Mouse (Mus musculus) right cerebral cortex, adult 18-20 months (tissue): Measurements from ENCODE around the gene Tcta.
A peak's percentile ranks its signal among the peaks of the same experiment; 100 is the strongest.
"Not testable (repeated sequence)": the region's sequence is repeated elsewhere in the genome, so short reads cannot be mapped to it uniquely, and the experiment has no call there.

Source experiments
- DNase-seq: peaks from one replicate; pipeline ENCODE4 v3.0.0; 2022; ENCODE audit warnings: mixed read lengths

Gene Tcta

GRCm38 (mm10) chr9:108305629-108306520 is at the start of gene Tcta, which contains the start of gene Rhoa:
TSS of gene Tcta (minus strand) at chr9:108306160.
TSS of gene Rhoa (plus strand) at chr9:108306129.
- DNase-seq: peak; percentile 100

GRCm38 (mm10) chr9:108349727-108350126 is 43.8 kb upstream of the Tcta start:
- no peak for DNase-seq

DNA sequence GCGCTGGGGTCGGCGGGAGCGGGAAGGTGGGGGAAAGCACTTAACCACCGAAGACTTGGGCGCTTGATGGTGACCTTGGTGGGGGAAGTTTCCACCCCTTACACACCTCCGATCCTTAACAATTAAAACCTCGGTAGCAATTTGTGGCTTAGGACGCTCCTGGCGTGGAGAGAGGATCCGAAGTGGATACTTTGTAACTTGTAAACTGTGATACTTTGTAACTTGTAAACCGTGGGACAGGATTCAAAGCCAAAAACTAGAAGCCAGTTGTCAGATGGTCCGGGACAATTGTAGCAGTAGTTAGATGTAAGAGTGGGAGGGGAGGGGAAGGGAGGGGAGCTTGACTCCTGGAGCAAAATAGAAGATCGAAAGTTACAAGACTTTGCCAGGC is 42.3 kb upstream of the Tcta start:
- DNase-seq: no peak

- peak; percentile 88 for DNase-seq
Measured at GRCm38 (mm10) chr9:108347540-108348289, 41.8 kb upstream of the Tcta start, which contains the start of gene Usp4. TSS of gene Usp4 (plus strand) at chr9:108347853.

- no peak for DNase-seq
Measured at GRCm38 (mm10) chr9:108347024-108347423, 41.1 kb upstream of the Tcta start.

DNA sequence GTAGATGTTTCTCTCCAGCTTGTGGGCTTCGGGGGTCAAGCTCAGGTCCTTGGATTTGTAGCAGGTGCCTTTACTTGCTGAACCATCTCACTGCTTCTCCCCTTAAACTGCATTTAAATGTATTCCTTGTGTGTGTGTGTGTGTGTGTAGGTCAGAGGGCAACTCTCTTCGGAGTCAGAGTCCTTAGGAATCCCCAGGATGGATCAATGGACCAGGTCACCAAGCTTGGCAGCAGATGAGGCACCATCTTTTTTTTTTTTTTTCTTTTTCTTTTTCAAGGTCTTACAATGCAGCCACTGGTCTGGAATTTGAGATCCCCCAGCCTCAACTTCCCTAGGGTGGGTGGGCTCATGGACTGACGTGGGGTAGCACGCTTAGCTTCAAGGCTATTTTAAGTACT is 38.5 kb upstream of the Tcta start:
- no peak for DNase-seq

DNA sequence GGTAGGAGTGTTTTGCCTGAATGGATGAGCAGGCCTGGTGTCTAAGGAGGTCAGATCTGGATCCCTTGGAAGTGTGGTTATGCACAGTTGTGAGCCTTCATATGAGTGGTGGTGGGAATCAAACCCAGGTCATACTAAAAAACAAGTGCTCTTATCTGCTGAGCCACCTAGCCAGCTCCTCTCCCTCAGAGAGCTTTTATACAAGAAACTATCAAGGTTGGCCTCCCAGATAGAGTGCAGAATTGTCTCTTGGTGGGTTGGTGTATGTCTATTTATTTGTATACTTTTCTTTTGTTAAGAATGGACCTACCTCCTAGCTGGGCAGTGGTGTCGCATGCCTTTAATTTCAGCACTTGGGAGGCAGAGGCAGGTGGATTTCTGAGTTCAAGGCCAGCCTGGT is 37.9 kb upstream of the Tcta start:
- DNase-seq: no peak

DNA sequence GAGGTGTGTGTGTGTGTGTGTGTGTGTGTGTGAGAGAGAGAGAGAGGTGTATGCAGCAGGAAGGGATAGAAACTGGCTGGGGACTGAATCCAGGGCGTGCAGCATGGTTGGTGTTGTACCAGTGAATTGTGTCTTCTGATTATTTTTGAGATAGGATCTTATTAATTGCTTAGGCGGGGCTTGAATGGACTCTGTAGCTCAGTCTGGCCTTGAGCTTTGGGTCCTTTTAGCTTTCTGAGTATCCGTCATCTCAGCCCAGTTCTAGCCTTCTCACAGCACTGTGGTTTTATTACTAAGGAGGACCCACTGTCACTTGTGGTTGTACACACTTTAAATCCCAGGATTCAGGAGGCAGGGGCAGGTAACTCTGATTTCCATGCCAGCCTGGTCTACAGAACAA is 37.4 kb upstream of the Tcta start:
- DNase-seq: no peak

GRCm38 (mm10) chr9:108342301-108342831 is 36.4 kb upstream of the Tcta start:
- no peak for DNase-seq

DNA sequence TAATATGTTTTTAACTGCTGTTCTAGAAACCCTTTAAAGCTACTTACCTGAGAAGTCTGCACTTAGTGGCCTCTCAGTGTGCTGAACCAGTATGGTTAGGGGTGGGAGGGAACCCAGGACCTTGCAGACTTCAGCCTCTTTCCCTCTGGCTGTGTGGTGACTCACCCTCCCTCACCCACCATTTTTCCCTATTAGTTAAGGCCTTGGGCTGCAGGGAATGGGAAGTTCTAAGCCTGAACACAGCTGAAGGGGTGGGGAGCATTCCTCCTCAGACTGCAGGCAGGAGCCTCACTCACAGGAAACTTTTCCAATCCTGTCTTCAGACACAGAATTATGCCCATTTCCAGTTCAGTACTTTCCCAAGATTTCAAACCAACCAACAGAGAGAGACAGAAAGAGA is 35.8 kb upstream of the Tcta start:
- DNase-seq: no peak

GRCm38 (mm10) chr9:108341139-108341475 is 35.1 kb upstream of the Tcta start:
- no peak for DNase-seq

- DNase-seq: no peak
Measured at GRCm38 (mm10) chr9:108340258-108341138, 34.5 kb upstream of the Tcta start.

DNA sequence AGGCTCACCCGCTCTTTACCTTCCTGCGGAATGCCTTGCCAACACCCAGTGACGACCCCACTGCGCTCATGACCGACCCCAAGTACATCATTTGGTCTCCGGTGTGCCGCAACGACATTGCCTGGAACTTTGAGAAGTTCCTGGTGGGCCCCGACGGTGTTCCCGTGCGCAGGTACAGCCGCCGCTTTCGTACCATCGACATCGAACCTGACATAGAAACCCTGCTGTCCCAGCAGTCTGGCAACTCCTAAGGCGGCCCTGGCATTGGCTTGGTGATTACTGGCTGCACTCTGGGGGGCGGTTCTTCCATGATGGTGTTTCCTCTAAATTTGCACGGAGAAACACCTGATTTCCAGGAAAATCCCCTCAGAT is 33.9 kb upstream of the Tcta start:
- DNase-seq: no peak

DNA sequence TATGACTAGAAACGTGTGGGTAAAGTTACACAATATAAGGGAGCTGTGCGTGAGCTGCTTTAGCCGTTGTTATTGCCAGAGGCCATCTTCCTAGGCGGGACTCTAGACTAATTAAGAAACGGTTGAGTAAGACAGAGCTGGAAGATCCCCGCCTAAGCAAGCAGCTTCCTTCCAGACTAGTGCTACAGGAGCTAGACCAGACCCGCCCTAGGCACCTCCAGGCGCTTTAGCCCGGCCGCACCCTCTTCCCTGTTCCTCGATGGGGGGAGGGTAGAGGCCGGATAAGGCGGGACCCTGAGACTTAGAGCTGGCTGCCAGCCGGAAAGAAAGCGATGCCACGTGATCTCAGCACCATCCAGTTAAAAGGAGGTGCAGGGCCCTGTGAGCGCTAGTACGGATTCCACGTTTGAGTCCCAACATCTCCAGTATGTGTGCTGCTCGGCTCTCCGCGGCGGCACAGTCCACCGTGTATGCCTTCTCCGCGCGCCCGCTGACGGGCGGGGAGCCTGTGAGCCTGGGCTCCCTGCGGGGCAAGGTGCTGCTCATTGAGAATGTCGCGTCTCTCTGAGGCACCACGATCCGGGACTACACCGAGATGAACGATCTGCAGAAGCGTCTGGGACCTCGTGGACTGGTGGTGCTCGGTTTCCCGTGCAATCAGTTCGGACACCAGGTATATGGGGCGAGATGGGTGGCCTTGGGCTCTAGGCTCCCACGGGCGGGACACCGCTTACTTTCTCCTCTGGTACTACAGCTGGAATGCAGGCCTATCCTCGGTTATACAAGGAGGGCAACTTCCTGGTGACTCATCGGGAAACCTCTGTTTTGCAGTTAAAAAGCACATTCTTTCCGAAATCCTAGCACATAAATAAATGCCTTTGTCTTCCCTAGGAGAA is 33.2 kb upstream of the Tcta start, which contains the start of gene Gpx1:
Gene Gpx1, plus strand, starts transcription at position 18 of the 896 bp plus-strand sequence.
- peak; percentile 88 for DNase-seq

DNA sequence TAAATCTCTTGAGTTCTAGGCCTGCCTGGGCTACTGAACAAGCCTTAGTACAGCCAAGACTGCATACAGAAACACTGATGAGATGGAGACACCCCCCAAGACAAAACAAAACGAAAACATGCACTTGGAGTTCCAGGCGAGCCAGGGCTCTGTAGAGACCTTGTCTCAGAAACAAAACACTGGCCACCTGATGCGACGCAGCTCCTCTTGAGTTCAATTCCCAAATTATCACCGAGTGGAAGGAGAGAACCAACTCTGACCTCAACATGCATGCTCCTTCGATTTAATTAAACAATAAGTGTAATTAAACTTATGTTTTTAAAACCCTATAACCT is 32.6 kb upstream of the Tcta start:
- no peak for DNase-seq

DNA sequence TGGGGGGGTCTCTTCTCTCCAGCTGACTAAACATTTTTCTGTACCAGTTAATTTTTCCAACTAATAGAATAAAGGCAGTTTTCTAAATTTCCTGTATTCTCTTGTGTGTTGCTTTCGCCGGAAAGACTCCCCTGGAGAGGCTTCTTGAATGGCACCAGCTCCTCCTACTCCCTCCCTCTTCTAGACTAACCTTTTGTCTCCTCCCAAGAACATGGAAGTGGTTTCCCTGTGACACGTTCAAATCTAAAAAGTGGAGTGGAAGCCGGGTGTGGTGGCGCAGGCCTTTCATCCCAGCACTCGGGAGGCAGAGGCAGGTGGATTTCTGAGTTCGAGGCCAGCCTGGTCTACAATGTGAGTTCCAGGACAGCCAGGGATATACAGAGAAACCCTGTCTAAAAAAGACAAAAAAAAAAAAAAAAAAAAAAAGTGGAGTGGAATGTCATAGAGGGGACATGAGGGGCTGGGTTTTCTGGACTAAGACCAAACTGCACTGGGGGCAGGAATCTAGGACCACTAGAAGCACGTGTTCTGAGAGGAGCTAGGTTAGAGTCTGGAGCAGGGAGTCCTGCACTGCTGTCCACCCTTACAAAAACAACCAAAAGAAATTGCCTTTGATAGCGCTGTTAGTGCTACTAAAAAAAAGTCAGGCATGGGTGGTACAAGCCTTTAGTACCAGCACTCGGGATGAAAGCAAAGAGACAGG is 32.0 kb upstream of the Tcta start:
- no peak for DNase-seq

- no peak for DNase-seq
Measured at GRCm38 (mm10) chr9:108325811-108326210, 19.9 kb upstream of the Tcta start.

DNA sequence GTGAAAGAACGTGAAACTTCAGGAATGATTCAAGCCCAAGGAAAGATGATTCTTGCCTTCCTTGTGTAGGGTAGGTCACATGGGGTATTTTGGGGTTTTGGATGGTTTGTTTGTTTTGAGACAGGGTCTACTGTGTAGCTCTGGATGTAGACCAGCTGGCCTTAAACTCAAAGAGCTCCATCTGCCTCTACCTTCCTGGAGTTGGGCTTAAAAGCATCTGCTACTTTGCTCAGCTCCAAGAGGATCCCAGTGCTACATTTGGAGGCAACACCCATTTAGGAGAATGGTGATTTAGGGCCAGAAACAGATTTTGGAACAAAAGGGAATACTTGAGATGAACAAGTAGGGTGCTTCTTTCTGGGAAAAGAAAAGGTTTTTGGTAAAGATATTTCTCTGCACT is 18.8 kb upstream of the Tcta start:
- no peak for DNase-seq

- DNase-seq: not testable (repeated sequence)
Measured at GRCm38 (mm10) chr9:108322054-108322453, 16.1 kb upstream of the Tcta start.

DNA sequence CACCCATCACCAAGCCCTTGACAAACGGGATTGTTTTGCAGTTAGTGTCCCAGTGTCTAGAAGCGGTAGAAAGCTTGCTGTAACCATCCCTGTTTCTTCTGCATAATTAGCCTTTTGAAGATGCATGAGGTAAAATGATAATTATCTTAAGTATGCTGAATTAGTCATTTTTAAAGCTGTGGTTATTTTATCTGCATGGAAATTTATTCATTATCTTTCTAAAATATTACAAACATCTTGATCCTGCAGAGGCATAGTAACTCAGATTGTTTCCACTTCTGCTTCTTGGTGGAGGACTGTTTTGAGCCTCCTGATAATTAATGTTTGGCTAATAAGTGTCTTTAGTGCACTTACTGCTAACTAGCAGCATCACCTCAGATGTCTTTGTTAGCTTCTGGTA is 12.5 kb upstream of the Tcta start:
- no peak for DNase-seq

DNA sequence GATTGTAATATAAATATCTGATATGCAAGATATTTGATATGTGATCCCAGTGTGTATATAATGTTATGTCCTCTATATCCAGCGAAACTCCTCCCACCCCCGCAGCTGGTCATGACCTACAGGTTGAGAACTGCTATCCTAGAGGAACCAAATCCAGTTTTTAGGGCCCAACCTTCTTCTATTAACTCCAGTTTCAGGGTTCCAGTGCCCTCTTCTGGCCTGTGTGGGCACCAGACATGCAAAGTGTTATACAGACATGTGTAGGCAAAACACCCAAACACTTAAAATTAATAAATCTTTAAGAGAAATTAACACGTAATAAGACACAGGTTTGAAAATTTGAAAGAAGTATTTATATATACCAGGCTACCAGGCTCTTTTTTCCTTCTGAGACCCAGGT is 11.6 kb upstream of the Tcta start:
- no peak for DNase-seq
